Mouse (Mus musculus): Measurements from ENCODE around the gene Cst3. TPM values are rescaled to one million over a fixed set of nuclear protein-coding genes. Genes with fewer than 3 reads are reported as not detected.

Gene Cst3
- 470 and 499 TPM in 2 replicates for polyA plus RNA-seq (2015; fragmentation: Nextera tagmentation; extraction: Ambion mirVana)

DNA sequence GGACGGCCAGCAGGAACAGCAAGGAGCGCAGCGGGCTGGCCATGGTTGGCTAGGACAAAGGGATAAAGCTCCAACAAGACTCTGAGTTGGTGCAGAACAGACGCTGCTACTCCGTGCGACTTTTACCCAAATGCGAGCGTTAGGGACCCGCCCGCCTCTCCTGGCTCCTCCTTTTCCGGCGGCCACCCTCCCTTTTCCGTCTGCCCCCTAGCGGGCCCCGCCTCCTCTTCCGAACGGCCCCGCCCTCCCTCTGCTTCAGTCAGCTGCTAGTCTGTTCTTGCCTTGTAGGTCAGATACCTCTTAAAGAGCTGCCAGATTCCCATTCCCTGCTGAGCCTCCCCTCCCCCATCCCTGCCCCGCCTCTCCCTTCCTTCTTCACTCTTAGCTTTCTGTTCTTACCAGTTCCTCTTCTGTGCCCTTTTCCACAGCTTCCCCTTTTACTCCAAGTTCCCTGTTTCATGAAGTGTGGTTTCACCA is at the start of gene Cst3:
Gene Cst3, minus strand, starts transcription at position 358 of the 477 bp plus-strand sequence.
- H3K4me3 ChIP-seq (replicated peaks; ENCODE audit: low read length) = peak within 1 kb of the TSS; percentile 89
- H3K4me2 ChIP-seq (ENCODE audit: low read depth, low read length) = peak within 1 kb of the TSS; percentile 71
- ATAC-seq (ENCODE audit: insufficient read depth, low FRiP score) = peak; percentile 95
- WGBS = 0% methylated on average over 19 of the region's 19 CpGs
- H3K36me3 ChIP-seq (ENCODE audit: control insufficient read depth, insufficient read depth, low read length) = peaks cover 9% of the 10 kb centered on the region; the same call in 1 of the 2 replicates
- peak within 1 kb of the TSS; percentile 95 for H3K9ac ChIP-seq (ENCODE audit: low read length)
- H3K9me3 ChIP-seq (replicated peaks; ENCODE audit: control insufficient read depth, low read length) = no peaks in the 10 kb centered on the region
- peak within 1 kb of the TSS; percentile 98 for H3K27ac ChIP-seq (ENCODE audit: low read length)
- H3K27me3 ChIP-seq (ENCODE audit: control insufficient read depth, insufficient read depth, low read length) = no peaks in the 10 kb centered on the region
- peaks cover 31% of the 10 kb centered on the region for H3K4me1 ChIP-seq (ENCODE audit: control insufficient read depth, insufficient read depth, low read length)

DNA sequence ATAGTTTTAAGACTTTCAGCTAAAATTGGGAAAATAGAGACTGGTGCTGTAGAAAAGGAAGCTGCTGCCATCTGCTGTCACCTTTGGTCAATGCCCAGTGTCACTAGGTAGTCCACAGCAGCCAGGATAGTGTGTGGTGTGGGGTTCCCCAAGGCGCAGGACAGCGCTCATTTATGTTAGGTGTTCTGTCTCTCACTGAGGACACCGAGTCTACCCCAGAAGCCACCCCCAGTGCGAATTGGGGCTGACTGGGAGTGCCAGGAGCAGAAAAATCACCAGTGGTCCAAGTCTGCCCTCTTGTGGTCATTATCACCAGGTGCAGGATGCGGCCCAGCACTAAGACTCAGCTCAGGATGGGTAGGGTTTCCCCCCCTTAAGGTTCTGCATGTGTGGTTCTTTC is 26.8 kb upstream of the Cst3 start:
- no peaks in the 10 kb centered on the region for H3K4me1 ChIP-seq (ENCODE audit: control insufficient read depth, insufficient read depth, low read length)
- no peak overlapping the region for H3K4me3 ChIP-seq (replicated peaks; ENCODE audit: low read length)
- H3K27ac ChIP-seq (ENCODE audit: low read length) = no peak overlapping the region
- no peaks in the 10 kb centered on the region for H3K9me3 ChIP-seq (replicated peaks; ENCODE audit: control insufficient read depth, low read length)
- H3K36me3 ChIP-seq (ENCODE audit: control insufficient read depth, insufficient read depth, low read length) = no peaks in the 10 kb centered on the region
- WGBS = 8% methylated on average over 5 of the region's 5 CpGs
- H3K27me3 ChIP-seq (ENCODE audit: control insufficient read depth, insufficient read depth, low read length) = no peaks in the 10 kb centered on the region
- H3K4me2 ChIP-seq (ENCODE audit: low read depth, low read length) = no peak overlapping the region
- H3K9ac ChIP-seq (ENCODE audit: low read length) = no peak overlapping the region
- ATAC-seq (ENCODE audit: insufficient read depth, low FRiP score) = peak; percentile 74; the same call in 1 of the 2 replicates

DNA sequence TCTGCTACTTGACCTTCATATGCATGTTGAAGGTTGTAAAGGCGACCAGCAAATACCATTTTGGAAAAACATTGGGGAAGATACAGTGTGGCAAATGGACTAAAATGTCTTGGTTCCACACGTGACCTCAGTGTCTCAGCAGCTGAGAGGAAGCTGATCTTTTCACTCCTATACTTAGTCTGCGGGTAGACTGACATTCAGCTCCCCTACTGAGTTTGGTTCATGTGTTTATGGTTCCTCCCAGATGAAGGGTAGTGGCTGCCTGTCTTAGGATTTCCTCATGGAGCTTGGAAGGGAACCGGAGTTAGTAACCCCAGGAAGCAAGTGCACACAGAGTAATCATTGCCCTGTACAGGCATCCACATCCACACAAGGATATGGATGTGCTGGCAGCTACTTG is 24.8 kb upstream of the Cst3 start:
- H3K27me3 ChIP-seq (ENCODE audit: control insufficient read depth, insufficient read depth, low read length) = no peaks in the 10 kb centered on the region
- H3K4me2 ChIP-seq (ENCODE audit: low read depth, low read length) = no peak overlapping the region
- H3K27ac ChIP-seq (ENCODE audit: low read length) = no peak overlapping the region
- ATAC-seq (ENCODE audit: insufficient read depth, low FRiP score) = no peak
- H3K9me3 ChIP-seq (replicated peaks; ENCODE audit: control insufficient read depth, low read length) = no peaks in the 10 kb centered on the region
- 55% methylated on average over 4 of the region's 4 CpGs for WGBS
- no peaks in the 10 kb centered on the region for H3K36me3 ChIP-seq (ENCODE audit: control insufficient read depth, insufficient read depth, low read length)
- H3K9ac ChIP-seq (ENCODE audit: low read length) = no peak overlapping the region
- no peaks in the 10 kb centered on the region for H3K4me1 ChIP-seq (ENCODE audit: control insufficient read depth, insufficient read depth, low read length)
- no peak overlapping the region for H3K4me3 ChIP-seq (replicated peaks; ENCODE audit: low read length)

DNA sequence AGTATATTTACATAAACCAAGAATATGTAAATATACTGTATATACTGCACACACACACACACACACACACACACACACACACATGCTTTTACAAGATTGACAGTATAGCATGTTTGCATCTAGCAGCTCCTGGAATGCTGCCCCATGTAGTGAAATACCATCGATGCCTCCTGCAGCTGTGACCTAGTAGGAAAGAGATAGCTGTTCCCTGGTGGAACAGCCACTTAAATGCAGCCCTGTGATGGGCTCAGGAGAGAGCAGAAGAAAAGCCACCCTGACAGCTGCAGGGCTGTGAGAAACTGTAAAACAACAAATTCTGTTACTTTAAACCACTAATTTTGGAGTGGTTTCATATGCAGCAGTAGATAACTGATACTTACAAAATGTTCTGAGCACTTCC is 20.7 kb upstream of the Cst3 start:
- Histone ChIP-seq H3K4me3 (replicated peaks; ENCODE audit: low read length) (no peak overlapping the region), H3K9ac (ENCODE audit: low read length) (no peak overlapping the region), H3K27ac (ENCODE audit: low read length) (no peak overlapping the region), H3K36me3 (ENCODE audit: control insufficient read depth, insufficient read depth, low read length) (no peaks in the 10 kb centered on the region), H3K27me3 (ENCODE audit: control insufficient read depth, insufficient read depth, low read length) (no peaks in the 10 kb centered on the region), H3K4me2 (ENCODE audit: low read depth, low read length) (no peak overlapping the region), H3K9me3 (replicated peaks; ENCODE audit: control insufficient read depth, low read length) (no peaks in the 10 kb centered on the region), H3K4me1 (ENCODE audit: control insufficient read depth, insufficient read depth, low read length) (no peaks in the 10 kb centered on the region)
- 53% methylated on average over 1 of the region's 1 CpGs for WGBS
- no peak for ATAC-seq (ENCODE audit: insufficient read depth, low FRiP score)

DNA sequence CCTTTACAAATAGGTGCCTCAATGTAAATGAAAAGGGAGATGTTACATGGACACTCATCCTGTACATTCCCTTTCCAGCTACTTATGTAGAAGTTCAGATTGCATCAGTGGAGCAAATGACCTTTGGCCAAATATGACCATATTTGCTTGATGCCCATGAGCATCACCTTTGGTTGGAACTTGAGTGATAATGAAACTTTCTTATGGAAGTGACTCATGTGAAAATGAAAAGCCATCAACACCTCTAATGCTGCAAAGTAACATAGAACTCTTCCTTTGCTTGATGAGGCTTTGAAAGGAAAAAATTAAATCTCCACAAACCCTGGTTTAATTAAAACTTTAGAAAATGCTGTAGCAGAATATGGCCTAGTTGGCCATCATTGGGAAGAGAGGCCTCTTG is 17.6 kb upstream of the Cst3 start:
- H3K27me3 ChIP-seq (ENCODE audit: control insufficient read depth, insufficient read depth, low read length) = no peaks in the 10 kb centered on the region

DNA sequence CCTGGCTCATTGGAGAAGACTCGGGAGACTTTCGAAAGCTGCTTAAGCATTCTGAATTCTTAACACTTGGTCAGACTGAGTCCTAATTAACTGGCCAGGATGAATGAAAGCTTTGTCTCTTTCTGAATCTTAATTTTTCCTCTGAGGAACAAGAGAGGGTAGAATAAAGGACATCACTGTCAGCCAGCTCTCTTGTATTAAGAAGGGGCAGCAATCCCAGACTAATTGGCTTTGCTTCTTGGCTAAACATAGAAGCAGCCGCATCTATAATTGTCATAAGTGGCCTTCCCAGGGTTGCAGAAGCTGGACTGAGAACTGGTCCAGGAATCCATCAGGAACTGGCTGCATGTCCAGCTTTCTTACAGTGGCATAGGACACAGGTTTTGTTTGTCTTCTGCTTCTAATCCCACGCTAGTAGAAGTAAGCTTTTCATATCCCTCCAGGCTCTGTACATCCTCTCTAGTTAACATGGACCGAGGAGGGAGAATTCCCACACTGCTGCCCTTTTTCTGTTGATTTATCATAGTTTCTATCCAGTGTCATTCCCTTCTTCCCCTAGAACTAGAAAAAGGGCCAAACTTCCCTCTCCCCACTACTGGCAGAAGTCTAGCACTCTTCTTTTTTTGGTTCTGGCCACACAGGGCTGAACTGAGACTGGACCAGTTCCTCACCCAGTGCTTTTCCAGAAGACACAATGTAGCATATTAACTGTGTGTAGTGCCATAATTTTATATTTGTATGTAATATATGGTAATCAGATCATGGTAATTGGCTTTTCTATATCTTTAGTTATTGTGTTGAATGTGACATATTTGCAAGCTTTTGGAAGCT is 14.7 kb upstream of the Cst3 start:
- Histone ChIP-seq H3K4me2 (ENCODE audit: low read depth, low read length) (no peak overlapping the region), H3K27me3 (ENCODE audit: control insufficient read depth, insufficient read depth, low read length) (no peaks in the 10 kb centered on the region), H3K4me3 (replicated peaks; ENCODE audit: low read length) (no peak overlapping the region), H3K9ac (ENCODE audit: low read length) (no peak overlapping the region), H3K9me3 (replicated peaks; ENCODE audit: control insufficient read depth, low read length) (no peaks in the 10 kb centered on the region), H3K36me3 (ENCODE audit: control insufficient read depth, insufficient read depth, low read length) (no peaks in the 10 kb centered on the region), H3K27ac (ENCODE audit: low read length) (no peak overlapping the region), H3K4me1 (ENCODE audit: control insufficient read depth, insufficient read depth, low read length) (no peaks in the 10 kb centered on the region)
- 56% methylated on average over 5 of the region's 5 CpGs for WGBS
- peak; percentile 60; the same call in 1 of the 2 replicates for ATAC-seq (ENCODE audit: insufficient read depth, low FRiP score)

More for the DNA sequence above, 17.6 kb upstream of the Cst3 start:
- H3K9ac ChIP-seq (ENCODE audit: low read length) = no peak overlapping the region
- no peaks in the 10 kb centered on the region for H3K9me3 ChIP-seq (replicated peaks; ENCODE audit: control insufficient read depth, low read length)
- no peaks in the 10 kb centered on the region for H3K4me1 ChIP-seq (ENCODE audit: control insufficient read depth, insufficient read depth, low read length)
- H3K27ac ChIP-seq (ENCODE audit: low read length) = no peak overlapping the region
- H3K36me3 ChIP-seq (ENCODE audit: control insufficient read depth, insufficient read depth, low read length) = no peaks in the 10 kb centered on the region
- H3K4me2 ChIP-seq (ENCODE audit: low read depth, low read length) = no peak overlapping the region
- no peak for ATAC-seq (ENCODE audit: insufficient read depth, low FRiP score)
- H3K4me3 ChIP-seq (replicated peaks; ENCODE audit: low read length) = no peak overlapping the region

DNA sequence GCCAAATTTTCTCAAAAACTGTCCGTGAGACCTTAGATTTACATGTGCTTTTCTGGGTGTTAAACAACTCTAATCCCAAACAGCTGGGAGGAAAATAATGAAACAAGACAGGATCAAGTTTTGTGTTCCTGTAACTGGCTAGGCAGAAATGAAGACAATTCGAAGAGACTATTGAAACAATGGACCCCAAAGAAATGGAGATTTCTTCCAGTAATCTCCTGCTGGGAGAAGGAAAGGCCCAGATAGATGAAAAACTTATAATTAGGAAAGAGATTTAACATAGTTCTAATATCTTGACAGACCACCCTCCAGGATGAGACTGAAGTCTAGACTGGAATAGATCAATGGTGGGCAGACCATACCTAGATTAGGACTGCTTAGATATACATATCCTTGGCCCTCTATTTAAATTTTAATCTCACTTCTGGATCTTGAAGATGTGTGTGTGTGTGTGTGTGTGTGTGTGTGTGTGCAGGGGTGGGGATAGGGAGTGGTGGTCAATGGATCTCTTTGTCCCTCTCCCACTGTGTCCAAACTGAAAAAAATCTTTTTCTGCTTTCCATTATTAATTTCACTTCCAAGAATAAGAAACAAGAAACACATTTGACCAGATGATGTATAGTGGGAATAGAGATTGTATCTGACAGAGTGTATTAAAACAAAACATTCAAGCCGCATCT is 14.0 kb upstream of the Cst3 start:
- H3K9me3 ChIP-seq (replicated peaks; ENCODE audit: control insufficient read depth, low read length) = no peaks in the 10 kb centered on the region
- 54% methylated on average over 3 of the region's 3 CpGs for WGBS
- no peak for ATAC-seq (ENCODE audit: insufficient read depth, low FRiP score)

DNA sequence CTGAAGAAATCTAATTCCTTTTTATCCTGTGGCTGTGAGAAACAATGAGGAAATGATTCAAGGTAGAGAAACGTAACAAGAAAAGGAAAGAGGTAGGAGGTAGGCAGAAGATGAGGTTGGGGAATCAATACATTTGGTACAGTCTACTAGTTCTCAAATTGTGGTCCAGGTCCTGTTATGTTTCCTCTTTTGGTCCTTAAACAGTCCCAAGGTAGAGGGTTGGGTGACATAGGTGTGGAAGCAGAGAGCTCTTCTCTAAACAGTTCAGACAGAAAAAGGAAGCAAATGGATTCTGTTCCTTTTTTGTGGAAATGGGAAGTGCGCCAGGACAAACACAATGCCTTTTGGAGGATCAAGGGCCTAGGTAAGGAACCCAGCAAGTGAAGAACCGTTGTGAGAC is 13.4 kb upstream of the Cst3 start:
- Histone ChIP-seq H3K9me3 (replicated peaks; ENCODE audit: control insufficient read depth, low read length) (no peaks in the 10 kb centered on the region), H3K4me1 (ENCODE audit: control insufficient read depth, insufficient read depth, low read length) (no peaks in the 10 kb centered on the region), H3K4me2 (ENCODE audit: low read depth, low read length) (no peak overlapping the region), H3K27me3 (ENCODE audit: control insufficient read depth, insufficient read depth, low read length) (no peaks in the 10 kb centered on the region), H3K36me3 (ENCODE audit: control insufficient read depth, insufficient read depth, low read length) (no peaks in the 10 kb centered on the region), H3K4me3 (replicated peaks; ENCODE audit: low read length) (no peak overlapping the region), H3K9ac (ENCODE audit: low read length) (no peak overlapping the region), H3K27ac (ENCODE audit: low read length) (no peak overlapping the region)
- no peak for ATAC-seq (ENCODE audit: insufficient read depth, low FRiP score)
- WGBS = 72% methylated on average over 3 of the region's 3 CpGs

More for the DNA sequence above, 14.0 kb upstream of the Cst3 start:
- H3K36me3 ChIP-seq (ENCODE audit: control insufficient read depth, insufficient read depth, low read length) = no peaks in the 10 kb centered on the region
- no peaks in the 10 kb centered on the region for H3K4me1 ChIP-seq (ENCODE audit: control insufficient read depth, insufficient read depth, low read length)
- H3K4me2 ChIP-seq (ENCODE audit: low read depth, low read length) = no peak overlapping the region
- no peak overlapping the region for H3K9ac ChIP-seq (ENCODE audit: low read length)
- H3K4me3 ChIP-seq (replicated peaks; ENCODE audit: low read length) = no peak overlapping the region
- H3K27ac ChIP-seq (ENCODE audit: low read length) = no peak overlapping the region
- no peaks in the 10 kb centered on the region for H3K27me3 ChIP-seq (ENCODE audit: control insufficient read depth, insufficient read depth, low read length)

DNA sequence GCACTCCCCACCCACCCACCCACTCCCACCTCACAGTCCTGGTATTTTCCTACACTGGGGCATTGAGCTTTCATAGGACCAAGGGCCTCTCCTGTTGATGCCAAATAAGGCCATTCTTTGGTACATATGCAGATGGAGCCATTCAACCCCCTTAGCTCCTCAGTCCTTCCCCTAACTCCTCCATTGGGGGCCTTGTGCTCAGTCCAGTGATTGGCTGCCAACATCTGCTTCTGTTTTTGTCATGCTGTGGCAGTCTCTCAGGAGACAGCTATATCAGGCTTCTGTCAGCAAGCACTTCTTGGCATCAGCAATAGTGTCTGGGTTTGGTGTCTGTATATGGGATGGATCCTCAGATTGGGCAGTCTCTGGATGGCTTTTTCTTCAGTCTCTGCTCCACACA is 9.2 kb upstream of the Cst3 start:
- no peak for ATAC-seq (ENCODE audit: insufficient read depth, low FRiP score)
- Histone ChIP-seq H3K36me3 (ENCODE audit: control insufficient read depth, insufficient read depth, low read length) (no peaks in the 10 kb centered on the region), H3K4me1 (ENCODE audit: control insufficient read depth, insufficient read depth, low read length) (no peaks in the 10 kb centered on the region), H3K9ac (ENCODE audit: low read length) (no peak overlapping the region), H3K27me3 (ENCODE audit: control insufficient read depth, insufficient read depth, low read length) (no peaks in the 10 kb centered on the region), H3K4me3 (replicated peaks; ENCODE audit: low read length) (no peak overlapping the region), H3K9me3 (replicated peaks; ENCODE audit: control insufficient read depth, low read length) (no peaks in the 10 kb centered on the region), H3K4me2 (ENCODE audit: low read depth, low read length) (no peak overlapping the region), H3K27ac (ENCODE audit: low read length) (no peak overlapping the region)
